Mouse (Mus musculus) skeletal muscle tissue, postnatal 0 days (tissue): Measurements from ENCODE around the gene Spta1. TPM values are rescaled to one million over a fixed set of nuclear protein-coding genes. Genes with fewer than 3 reads are reported as not detected.

ENCODE experiments used
- polyA plus RNA-seq: library from polyadenylated mRNA; unstranded; fragments of >200 nt; fragmentation: Nextera tagmentation; extraction: Ambion mirVana; gene quantifications from 2 replicates; pipeline ENCODE4 v1.2.1, GENCODE M21; 2015

Gene Spta1
- polyA plus RNA-seq, result 0.05 and 0.09 TPM in 2 replicates

GRCm38 (mm10) chr1:174172605-174173004, at the start of gene Spta1:
Gene Spta1, plus strand, starts transcription at chr1:174172776.

DNA sequence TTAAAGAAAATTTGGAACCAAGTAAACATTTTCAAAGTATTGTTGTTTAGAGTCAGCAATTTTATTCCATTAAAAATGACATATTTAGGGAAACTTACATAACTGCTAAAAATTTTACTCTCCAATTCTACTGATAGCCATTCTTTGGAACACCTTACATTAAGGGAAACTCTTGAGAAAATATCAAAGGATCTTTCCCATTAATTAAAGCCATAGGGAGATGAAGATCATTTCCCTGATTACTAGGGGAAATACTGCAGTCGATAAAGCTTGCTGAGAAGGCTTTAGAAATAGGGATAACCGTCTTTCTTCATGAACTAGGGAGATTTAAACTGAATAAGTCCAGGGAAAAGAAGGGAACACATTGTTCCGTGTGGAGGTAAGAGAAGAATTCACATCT, 41.4 kb upstream of the Spta1 start, which contains the start of gene Olfr424:
Gene Olfr424 (plus strand): TSS at position 301 of the 400 bp plus-strand sequence.

GRCm38 (mm10) chr1:174155333-174155732, 17.2 kb upstream of the Spta1 start, which contains the start of gene Olfr420:
Gene Olfr420, plus strand, starts transcription at chr1:174155633.

GRCm38 (mm10) chr1:174251961-174252360, 79.4 kb downstream of the Spta1 start, which contains the start of gene Olfr419:
Gene Olfr419, minus strand, starts transcription at chr1:174252061.

Other genes with a start within 250 kb of the Spta1 start
- 5.9 and 10.4 TPM in 2 replicates for gene Mndal, start 230.3 kb upstream of the Spta1 start, polyA plus RNA-seq
- 4.5 and 5.0 TPM in 2 replicates for gene Ifi203, start 230.1 kb upstream of the Spta1 start, polyA plus RNA-seq
- gene Ifi202b, start 190.0 kb upstream of the Spta1 start, polyA plus RNA-seq, result 0.32 TPM in 1 of 2 replicates, not detected in the other
- 0.53 and 1.0 TPM in 2 replicates for gene Ifi205, start 141.0 kb upstream of the Spta1 start, polyA plus RNA-seq
- gene Olfr433, start 132.1 kb upstream of the Spta1 start, polyA plus RNA-seq, result not detected in 2 replicates
- gene Olfr432, start 123.6 kb upstream of the Spta1 start, polyA plus RNA-seq, result not detected in 2 replicates
- not detected in 2 replicates for gene Olfr430, start 106.2 kb upstream of the Spta1 start, polyA plus RNA-seq
- gene Olfr429, start 88.4 kb upstream of the Spta1 start, polyA plus RNA-seq, result not detected in 2 replicates
- gene Olfr427, start 75.9 kb upstream of the Spta1 start, polyA plus RNA-seq, result not detected in 2 replicates
- not detected in 2 replicates for gene Olfr231, start 51.6 kb upstream of the Spta1 start, polyA plus RNA-seq
- gene Olfr424, start 41.3 kb upstream of the Spta1 start, polyA plus RNA-seq, result not detected in 2 replicates
- gene Olfr420, start 17.1 kb upstream of the Spta1 start, polyA plus RNA-seq, result not detected in 2 replicates
- gene Olfr419, start 79.3 kb downstream of the Spta1 start, polyA plus RNA-seq, result not detected in 2 replicates
- not detected in 2 replicates for gene Mptx1, start 157.7 kb downstream of the Spta1 start, polyA plus RNA-seq
- not detected in 2 replicates for gene Olfr417, start 192.3 kb downstream of the Spta1 start, polyA plus RNA-seq
- not detected in 2 replicates for gene Olfr248, start 218.3 kb downstream of the Spta1 start, polyA plus RNA-seq